Mouse (Mus musculus) c-Kit-positive CD71-positive TER-119-negative erythroid progenitor cells, embryonic 14.5 days (primary cell): Measurements from ENCODE around the gene Gm3029.
"Not testable (repeated sequence)": the region's sequence is repeated elsewhere in the genome, so short reads cannot be mapped to it uniquely, and the experiment has no call there.

Experiments used
- DNase-seq: peaks from one replicate; pipeline ENCODE4 v3.0.0-alpha.2; 2013; ENCODE audit warnings: low read depth

Gene Gm3029

DNA sequence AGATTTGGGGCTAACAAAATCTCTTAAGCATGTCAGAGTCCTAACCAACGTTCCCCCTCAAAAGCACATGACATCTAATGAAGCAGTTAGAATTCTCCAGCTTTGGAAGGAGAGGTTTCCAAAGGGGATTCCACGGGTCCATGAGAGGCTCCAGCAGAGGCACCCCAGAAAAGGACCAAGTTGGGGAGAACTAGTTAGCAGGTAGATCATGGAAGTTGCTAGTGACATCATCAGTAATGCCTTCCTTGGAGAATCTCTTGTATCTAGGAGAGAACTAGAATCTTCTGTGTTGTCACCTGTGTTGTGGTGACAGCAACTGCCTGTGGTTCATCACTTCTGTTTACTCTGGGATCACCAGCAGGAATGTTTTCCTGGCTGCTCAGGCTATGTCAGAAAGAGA, at the start of gene Gm3029:
Gm3029 (plus strand) TSS at position 301 of the 400 bp plus-strand sequence.
- not testable (repeated sequence) for DNase-seq

DNA sequence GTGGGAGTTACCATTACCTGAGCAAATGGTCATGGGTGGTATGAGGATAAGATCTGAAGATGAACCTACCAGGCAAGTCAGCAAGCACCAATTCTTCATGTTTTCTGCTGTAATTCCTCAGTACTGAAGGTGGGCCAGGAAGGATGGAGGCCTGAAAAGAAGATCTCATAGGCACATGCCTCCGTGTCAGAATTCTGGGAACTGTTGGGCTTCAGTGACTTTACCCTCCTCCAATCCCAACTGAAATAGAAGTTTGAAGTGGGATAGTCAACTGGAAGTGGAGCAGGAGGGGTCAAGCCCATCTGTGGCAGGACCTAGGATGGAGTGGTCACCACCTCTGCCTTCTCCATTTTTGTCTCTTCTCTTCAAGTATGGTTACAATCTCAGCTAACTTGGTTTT, 47.7 kb upstream of the Gm3029 start, which contains the start of gene Gm2916:
Gm2916 (plus strand) TSS at position 301 of the 400 bp plus-strand sequence.
- DNase-seq: not testable (repeated sequence)

DNA sequence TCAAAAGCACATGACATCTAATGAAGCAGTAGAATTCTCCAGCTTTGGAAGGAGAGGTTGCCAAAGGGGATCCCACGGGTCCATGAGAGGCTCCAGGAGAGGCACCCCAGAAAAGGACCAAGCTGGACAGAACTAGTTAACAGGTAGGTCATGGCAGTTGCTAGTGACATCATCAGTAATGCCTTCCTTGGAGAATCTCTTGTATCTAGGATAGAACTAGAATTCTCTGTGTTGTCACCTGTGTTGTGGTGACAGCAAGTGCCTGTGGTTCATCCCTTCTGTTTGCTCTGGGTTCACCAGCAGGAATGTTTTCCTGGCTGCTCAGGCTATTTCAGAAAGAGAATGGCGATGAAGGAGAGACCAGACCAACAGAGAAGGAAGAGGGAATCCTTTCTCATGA, 31.7 kb downstream of the Gm3029 start, which contains the start of gene Gm3095:
Gm3095 (plus strand) TSS at position 301 of the 400 bp plus-strand sequence.
- not testable (repeated sequence) for DNase-seq
